Mouse (Mus musculus): ENCODE measurements around the gene Camta1. TPM values are rescaled to one million over a fixed set of nuclear protein-coding genes. Genes with fewer than 3 reads are reported as not detected.
A peak's percentile ranks its signal among the peaks of the same experiment; 100 is the strongest.

Camta1 gene
- polyA plus RNA-seq, 1 experiment from 2014 or later = 206 TPM

DNA sequence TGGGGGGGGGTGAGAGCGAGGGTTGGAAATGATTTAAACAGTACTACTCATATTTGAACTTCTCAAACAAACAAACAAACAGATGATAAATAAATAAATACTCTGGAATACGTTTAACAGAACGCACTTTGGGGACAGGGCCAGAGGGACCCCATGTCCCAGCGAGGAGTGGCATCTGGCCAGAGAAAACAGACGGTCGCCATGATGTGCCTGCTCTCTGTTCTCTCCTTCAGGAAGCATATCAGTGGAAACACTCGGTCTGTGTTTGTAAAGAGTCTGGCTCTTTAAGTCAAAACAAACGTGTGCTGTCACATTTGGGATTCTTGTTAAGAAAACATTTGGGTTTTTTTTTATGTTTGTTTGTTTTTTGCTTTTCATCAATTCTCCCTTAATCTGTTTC lies 439.3 kb downstream of the Camta1 start:
- ATAC-seq (ENCODE audit: low read depth) = no peak
- no peak overlapping the region for H3K4me2 ChIP-seq (ENCODE audit: low read depth, low read length)
- H3K36me3 ChIP-seq (ENCODE audit: control insufficient read depth, insufficient read depth, low read length) = no peaks in the 10 kb centered on the region
- 59% methylated on average over 8 of the region's 8 CpGs for WGBS
- no peaks in the 10 kb centered on the region for H3K27me3 ChIP-seq (ENCODE audit: control insufficient read depth, insufficient read depth, low read length)
- H3K9ac ChIP-seq (replicated peaks; ENCODE audit: low read depth, low read length) = no peak overlapping the region
- H3K4me3 ChIP-seq (ENCODE audit: low read depth, low read length) = no peak overlapping the region
- peaks cover 4% of the 10 kb centered on the region for H3K9me3 ChIP-seq (ENCODE audit: control insufficient read depth, low read length)
- H3K27ac ChIP-seq (ENCODE audit: low read depth, low read length) = no peak overlapping the region
- no peaks in the 10 kb centered on the region for H3K4me1 ChIP-seq (ENCODE audit: control insufficient read depth, insufficient read depth, low read length)

DNA sequence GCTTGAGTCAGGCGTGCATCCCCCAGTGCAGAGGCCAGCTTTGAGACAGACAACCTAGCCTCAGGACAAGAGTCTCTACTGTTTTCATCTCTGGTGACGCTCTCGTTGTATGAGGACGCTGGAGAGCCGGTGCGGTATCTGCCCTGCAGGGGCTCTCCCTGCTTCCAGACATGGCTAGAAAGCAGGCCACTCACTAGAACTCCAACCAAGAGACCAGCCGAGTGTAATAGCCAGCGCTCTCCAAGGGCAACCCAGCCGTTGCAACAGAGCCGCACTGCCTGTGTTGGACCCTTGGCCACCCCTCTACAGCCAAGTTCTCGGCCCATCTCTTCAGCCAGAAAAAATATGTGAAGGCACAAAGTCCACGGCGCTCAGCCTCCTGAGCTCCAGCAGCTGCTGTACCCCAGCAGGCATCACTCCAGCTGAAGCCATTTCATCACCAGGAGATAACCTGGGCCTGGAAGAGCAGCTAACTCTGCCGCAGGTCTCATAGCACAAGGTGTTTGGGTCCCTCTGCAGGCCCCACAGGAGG lies 443.3 kb downstream of the Camta1 start:
- Histone ChIP-seq H3K27me3 (ENCODE audit: control insufficient read depth, insufficient read depth, low read length) (no peaks in the 10 kb centered on the region), H3K9me3 (ENCODE audit: control insufficient read depth, low read length) (no peaks in the 10 kb centered on the region), H3K9ac (replicated peaks; ENCODE audit: low read depth, low read length) (no peak overlapping the region), H3K36me3 (ENCODE audit: control insufficient read depth, insufficient read depth, low read length) (no peaks in the 10 kb centered on the region), H3K4me2 (ENCODE audit: low read depth, low read length) (no peak overlapping the region), H3K4me3 (ENCODE audit: low read depth, low read length) (no peak overlapping the region), H3K4me1 (ENCODE audit: control insufficient read depth, insufficient read depth, low read length) (no peaks in the 10 kb centered on the region), H3K27ac (ENCODE audit: low read depth, low read length) (no peak overlapping the region)
- ATAC-seq (ENCODE audit: low read depth) = no peak
- 80% methylated on average over 14 of the region's 14 CpGs for WGBS

DNA sequence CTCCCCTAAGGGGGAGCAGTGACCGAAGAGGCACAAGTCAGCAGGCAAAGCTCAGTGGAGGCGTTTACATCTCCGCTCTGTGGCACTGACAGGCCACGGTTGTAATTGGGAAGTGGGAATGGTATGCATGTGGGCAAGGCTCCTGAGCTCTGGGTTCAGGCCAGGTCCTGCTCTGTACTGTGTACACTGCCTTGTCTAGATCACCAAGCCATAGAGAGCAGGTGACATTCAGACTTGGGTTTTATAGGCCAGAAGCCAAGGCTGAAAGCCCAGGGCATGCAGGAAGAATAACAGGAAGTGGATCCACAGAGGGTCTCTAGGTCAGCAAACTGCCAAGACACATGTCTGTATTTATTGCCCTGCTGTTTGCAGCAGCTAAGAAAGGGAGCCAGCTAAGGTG lies 445.9 kb downstream of the Camta1 start:
- H3K9ac ChIP-seq (replicated peaks; ENCODE audit: low read depth, low read length) = no peak overlapping the region
- no peak overlapping the region for H3K27ac ChIP-seq (ENCODE audit: low read depth, low read length)
- no peak overlapping the region for H3K4me3 ChIP-seq (ENCODE audit: low read depth, low read length)
- H3K9me3 ChIP-seq (ENCODE audit: control insufficient read depth, low read length) = no peaks in the 10 kb centered on the region
- WGBS = 78% methylated on average over 4 of the region's 4 CpGs
- H3K4me2 ChIP-seq (ENCODE audit: low read depth, low read length) = no peak overlapping the region
- H3K36me3 ChIP-seq (ENCODE audit: control insufficient read depth, insufficient read depth, low read length) = no peaks in the 10 kb centered on the region
- no peak for ATAC-seq (ENCODE audit: low read depth)
- H3K4me1 ChIP-seq (ENCODE audit: control insufficient read depth, insufficient read depth, low read length) = peaks cover 16% of the 10 kb centered on the region
- no peaks in the 10 kb centered on the region for H3K27me3 ChIP-seq (ENCODE audit: control insufficient read depth, insufficient read depth, low read length)

DNA sequence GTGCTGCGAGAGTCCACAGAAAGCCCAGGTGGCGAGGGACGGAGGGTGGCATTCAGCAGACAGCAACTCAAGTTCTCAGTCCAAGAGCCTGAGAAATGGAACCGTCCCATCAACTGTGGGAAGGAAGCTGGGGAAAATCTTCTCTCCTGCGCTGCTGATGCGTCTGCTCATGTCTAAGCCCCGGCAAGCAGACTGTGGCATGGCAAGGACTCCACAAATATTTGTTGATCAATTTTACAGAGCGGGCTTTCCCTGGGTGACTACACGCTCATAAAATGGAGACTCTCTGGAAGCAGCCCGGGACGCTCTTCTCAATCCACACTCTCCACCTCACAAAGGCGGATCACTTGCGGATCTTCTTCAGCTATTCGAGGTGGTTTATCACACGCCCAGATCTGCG lies 446.3 kb downstream of the Camta1 start:
- H3K27me3 ChIP-seq (ENCODE audit: control insufficient read depth, insufficient read depth, low read length) = no peaks in the 10 kb centered on the region
- H3K4me1 ChIP-seq (ENCODE audit: control insufficient read depth, insufficient read depth, low read length) = peaks cover 20% of the 10 kb centered on the region
- no peak overlapping the region for H3K4me3 ChIP-seq (ENCODE audit: low read depth, low read length)
- 95% methylated on average over 16 of the region's 16 CpGs for WGBS
- no peaks in the 10 kb centered on the region for H3K36me3 ChIP-seq (ENCODE audit: control insufficient read depth, insufficient read depth, low read length)
- no peaks in the 10 kb centered on the region for H3K9me3 ChIP-seq (ENCODE audit: control insufficient read depth, low read length)
- no peak overlapping the region for H3K27ac ChIP-seq (ENCODE audit: low read depth, low read length)
- no peak overlapping the region for H3K9ac ChIP-seq (replicated peaks; ENCODE audit: low read depth, low read length)
- ATAC-seq (ENCODE audit: low read depth) = no peak
- H3K4me2 ChIP-seq (ENCODE audit: low read depth, low read length) = no peak overlapping the region

DNA sequence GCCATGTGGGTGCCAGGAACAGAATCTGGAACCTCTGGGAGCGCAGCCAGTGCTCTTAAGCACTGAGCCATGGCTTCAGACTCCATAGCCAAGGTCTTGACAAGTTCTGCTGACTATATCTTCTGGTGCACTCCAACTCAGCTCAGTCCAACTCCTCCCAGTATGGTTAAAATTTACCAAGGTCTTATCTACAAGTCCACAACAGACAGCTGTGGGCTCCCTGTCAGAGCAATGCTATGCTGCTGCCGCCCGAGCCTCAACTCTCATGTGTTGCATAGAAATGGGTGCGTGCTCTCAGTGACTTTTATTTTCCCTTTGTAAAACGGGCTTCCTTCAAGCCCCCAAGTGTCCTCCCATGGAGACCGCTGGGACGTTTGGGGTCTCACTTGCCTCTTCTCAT lies 446.7 kb downstream of the Camta1 start:
- Histone ChIP-seq H3K27ac (ENCODE audit: low read depth, low read length) (no peak overlapping the region), H3K9ac (replicated peaks; ENCODE audit: low read depth, low read length) (no peak overlapping the region), H3K36me3 (ENCODE audit: control insufficient read depth, insufficient read depth, low read length) (no peaks in the 10 kb centered on the region), H3K9me3 (ENCODE audit: control insufficient read depth, low read length) (no peaks in the 10 kb centered on the region), H3K27me3 (ENCODE audit: control insufficient read depth, insufficient read depth, low read length) (no peaks in the 10 kb centered on the region), H3K4me3 (ENCODE audit: low read depth, low read length) (no peak overlapping the region), H3K4me2 (ENCODE audit: low read depth, low read length) (no peak overlapping the region), H3K4me1 (ENCODE audit: control insufficient read depth, insufficient read depth, low read length) (peaks cover 20% of the 10 kb centered on the region)
- no peak for ATAC-seq (ENCODE audit: low read depth)
- WGBS = 93% methylated on average over 7 of the region's 7 CpGs

DNA sequence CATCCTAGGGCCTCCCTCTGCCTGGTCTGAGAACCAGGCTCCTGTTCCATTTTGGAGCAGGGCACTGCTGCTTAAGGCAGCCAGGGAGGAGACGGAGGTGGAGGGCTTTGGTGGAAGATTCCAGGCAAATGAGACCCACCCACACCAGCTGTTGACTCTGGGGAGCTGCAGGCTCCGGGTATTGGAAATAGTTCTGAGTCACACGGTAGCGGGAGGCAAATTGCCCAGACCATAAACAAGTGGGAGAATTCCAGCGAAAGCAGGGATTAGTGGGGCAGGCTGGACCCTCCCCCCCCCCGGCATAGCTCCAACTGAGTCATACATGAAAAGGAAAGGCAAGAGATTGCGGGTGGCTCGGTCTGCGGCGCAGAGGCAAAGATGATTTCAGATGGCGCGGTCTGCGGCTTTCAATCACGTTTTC lies 450.0 kb downstream of the Camta1 start:
- peak overlapping the region; percentile 8; the same call in 1 of the 2 replicates for H3K27ac ChIP-seq (ENCODE audit: low read depth, low read length)
- H3K9me3 ChIP-seq (ENCODE audit: control insufficient read depth, low read length) = no peaks in the 10 kb centered on the region
- H3K27me3 ChIP-seq (ENCODE audit: control insufficient read depth, insufficient read depth, low read length) = no peaks in the 10 kb centered on the region
- no peak overlapping the region for H3K9ac ChIP-seq (replicated peaks; ENCODE audit: low read depth, low read length)
- 20% methylated on average over 14 of the region's 14 CpGs for WGBS
- peaks cover 20% of the 10 kb centered on the region for H3K4me1 ChIP-seq (ENCODE audit: control insufficient read depth, insufficient read depth, low read length)
- ATAC-seq (ENCODE audit: low read depth) = peak; percentile 44
- no peak overlapping the region for H3K4me2 ChIP-seq (ENCODE audit: low read depth, low read length)
- H3K36me3 ChIP-seq (ENCODE audit: control insufficient read depth, insufficient read depth, low read length) = no peaks in the 10 kb centered on the region
- H3K4me3 ChIP-seq (ENCODE audit: low read depth, low read length) = no peak overlapping the region

DNA sequence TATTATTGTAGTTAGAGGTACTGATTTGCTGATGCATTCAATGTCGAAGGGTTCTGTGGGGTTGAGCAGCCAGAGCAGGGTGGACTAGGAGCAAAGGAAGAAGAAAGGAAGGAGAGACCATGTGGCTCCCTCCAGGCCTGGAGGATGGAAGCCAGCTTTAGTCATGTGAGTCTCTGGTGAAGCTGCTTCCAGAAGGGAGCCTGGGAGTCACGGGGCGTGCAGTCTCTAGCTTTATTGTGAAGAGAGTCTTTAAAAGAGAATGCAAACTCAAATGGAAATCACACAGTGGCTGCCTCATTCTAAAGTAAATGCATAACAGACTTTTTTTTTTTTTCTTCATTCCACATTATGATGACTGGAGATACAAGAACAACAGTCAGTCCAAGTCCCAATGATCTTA lies 450.7 kb downstream of the Camta1 start:
- ATAC-seq (ENCODE audit: low read depth) = no peak
- Histone ChIP-seq H3K9ac (replicated peaks; ENCODE audit: low read depth, low read length) (no peak overlapping the region), H3K27ac (ENCODE audit: low read depth, low read length) (0 out of 2 replicates have a peak overlapping the region, but pooled peaks have one; percentile 55), H3K4me1 (ENCODE audit: control insufficient read depth, insufficient read depth, low read length) (peaks cover 20% of the 10 kb centered on the region), H3K4me2 (ENCODE audit: low read depth, low read length) (no peak overlapping the region), H3K4me3 (ENCODE audit: low read depth, low read length) (no peak overlapping the region), H3K36me3 (ENCODE audit: control insufficient read depth, insufficient read depth, low read length) (no peaks in the 10 kb centered on the region), H3K27me3 (ENCODE audit: control insufficient read depth, insufficient read depth, low read length) (no peaks in the 10 kb centered on the region), H3K9me3 (ENCODE audit: control insufficient read depth, low read length) (no peaks in the 10 kb centered on the region)
- 25% methylated on average over 3 of the region's 3 CpGs for WGBS

DNA sequence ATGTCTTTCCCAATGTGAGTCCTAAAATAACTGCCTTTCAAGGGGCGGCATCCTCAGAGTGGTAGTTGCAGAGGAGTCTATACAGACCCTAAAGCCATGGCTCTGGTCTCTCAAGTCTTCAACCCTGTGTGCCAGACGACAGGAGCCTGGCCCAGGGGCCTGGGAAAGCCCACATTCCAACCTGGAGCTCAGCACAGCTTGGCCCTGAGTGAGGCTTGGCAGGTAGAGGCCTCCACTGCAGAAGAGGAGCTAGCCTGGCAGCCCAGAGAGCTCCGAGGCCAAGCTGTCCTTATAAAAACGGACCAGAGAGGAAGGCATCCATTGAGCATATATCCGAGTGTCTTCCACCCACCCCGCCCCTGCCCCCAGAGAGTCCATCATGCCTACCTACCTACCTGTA lies 452.4 kb downstream of the Camta1 start:
- Histone ChIP-seq H3K9ac (replicated peaks; ENCODE audit: low read depth, low read length) (no peak overlapping the region), H3K4me2 (ENCODE audit: low read depth, low read length) (no peak overlapping the region), H3K27ac (ENCODE audit: low read depth, low read length) (no peak overlapping the region), H3K27me3 (ENCODE audit: control insufficient read depth, insufficient read depth, low read length) (no peaks in the 10 kb centered on the region), H3K9me3 (ENCODE audit: control insufficient read depth, low read length) (no peaks in the 10 kb centered on the region), H3K4me3 (ENCODE audit: low read depth, low read length) (no peak overlapping the region), H3K36me3 (ENCODE audit: control insufficient read depth, insufficient read depth, low read length) (no peaks in the 10 kb centered on the region), H3K4me1 (ENCODE audit: control insufficient read depth, insufficient read depth, low read length) (peaks cover 29% of the 10 kb centered on the region)
- WGBS = 82% methylated on average over 6 of the region's 6 CpGs
- ATAC-seq (ENCODE audit: low read depth) = no peak

DNA sequence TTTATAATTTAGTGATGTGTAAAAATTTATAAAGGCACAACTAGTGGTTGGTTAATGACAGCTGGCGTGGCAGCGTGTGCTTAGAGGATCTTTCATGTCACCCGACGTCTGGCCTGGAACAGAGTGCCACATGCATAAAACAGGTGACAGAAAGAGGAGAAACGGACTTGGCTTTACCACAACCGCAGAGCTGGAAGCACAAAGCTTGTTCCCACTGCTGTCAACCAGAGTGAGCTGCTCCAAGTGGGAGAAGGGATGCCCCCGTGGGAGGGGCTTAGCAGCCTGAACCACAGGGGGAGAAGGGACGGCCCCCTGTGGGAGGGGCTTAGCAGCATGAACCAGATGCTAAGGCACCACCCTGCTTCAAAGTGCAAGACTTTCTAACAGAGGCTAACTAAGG lies 452.9 kb downstream of the Camta1 start:
- Histone ChIP-seq H3K27ac (ENCODE audit: low read depth, low read length) (no peak overlapping the region), H3K27me3 (ENCODE audit: control insufficient read depth, insufficient read depth, low read length) (no peaks in the 10 kb centered on the region), H3K4me3 (ENCODE audit: low read depth, low read length) (no peak overlapping the region), H3K4me2 (ENCODE audit: low read depth, low read length) (no peak overlapping the region), H3K4me1 (ENCODE audit: control insufficient read depth, insufficient read depth, low read length) (peaks cover 33% of the 10 kb centered on the region), H3K36me3 (ENCODE audit: control insufficient read depth, insufficient read depth, low read length) (no peaks in the 10 kb centered on the region), H3K9me3 (ENCODE audit: control insufficient read depth, low read length) (no peaks in the 10 kb centered on the region), H3K9ac (replicated peaks; ENCODE audit: low read depth, low read length) (no peak overlapping the region)
- WGBS = 41% methylated on average over 8 of the region's 8 CpGs
- ATAC-seq (ENCODE audit: low read depth) = no peak
